Comparison of ENCODE assay signal across 8 mouse cellular contexts in the genomic region with DNA sequence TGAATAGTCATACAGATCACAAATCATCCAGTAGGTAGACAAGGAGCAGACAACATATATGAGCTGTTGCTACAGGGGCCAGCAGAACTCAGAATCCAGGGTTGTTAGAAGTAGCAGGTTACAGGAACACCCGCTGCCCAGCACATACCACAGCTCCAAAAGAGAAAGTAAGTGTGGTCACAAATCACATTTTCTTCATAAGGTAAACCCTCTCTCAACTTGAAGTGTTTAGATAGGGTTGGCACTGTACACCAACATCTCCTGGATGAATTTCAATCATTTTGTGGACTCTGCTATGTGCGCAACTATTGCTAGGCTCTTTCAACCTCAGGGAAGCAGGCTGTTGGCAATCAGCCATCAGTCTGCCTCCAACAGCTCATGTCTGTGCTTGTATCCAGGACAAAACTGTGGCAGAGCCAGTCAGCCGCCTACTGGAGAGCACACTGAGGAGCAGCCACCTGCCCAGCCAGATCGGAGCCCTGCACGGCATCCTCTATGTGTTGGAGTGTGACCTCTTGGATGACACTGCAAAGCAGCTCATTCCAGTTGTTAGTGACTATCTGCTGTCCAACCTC. TPM values are rescaled to one million over a fixed set of nuclear protein-coding genes. Genes with fewer than 3 reads are reported as not detected.
A peak's percentile ranks its signal among the peaks of the same experiment; 100 is the strongest.
DNase-seq lines count a peak whose midpoint lies in the region; ATAC-seq and TF ChIP-seq lines count a peak whose summit lies in the region.

No protein-coding gene starts in this region.

- no peaks in the 10 kb centered on the region for H3K4me1 ChIP-seq in intestine, postnatal 0 days (replicated peaks; ENCODE audit: control insufficient read depth, insufficient read depth, low read length)

- no peak overlapping the region for H3K9ac ChIP-seq in intestine, postnatal 0 days (ENCODE audit: low read depth, low read length)

- peak; percentile 34 for DNase-seq in gastrocnemius, postnatal 10 days
- DNase-seq in gastrocnemius, adult 18-20 months (ENCODE audit: low spot score): no peak
- DNase-seq in right cerebral cortex, postnatal 10 days (ENCODE audit: low spot score in 2 of 2): peak; percentile 78 to 80
- DNase-seq in right cerebral cortex, postnatal 36 days (ENCODE audit: low spot score in 2 of 2): no peak
- DNase-seq in lung, postnatal 4 days: peak; percentile 81 to 92
- DNase-seq in thymus, postnatal 25 days: no peak
- DNase-seq in gastrocnemius, postnatal 25 days: no peak

- peaks cover 78% of the 10 kb centered on the region for H3K36me3 ChIP-seq in intestine, postnatal 0 days (ENCODE audit: control insufficient read depth, insufficient read depth)

- H3K4me2 ChIP-seq in intestine, postnatal 0 days (replicated peaks; ENCODE audit: low read depth): no peak overlapping the region

- 85% methylated on average over 5 of the region's 5 CpGs for WGBS in intestine, postnatal 0 days

- H3K4me3 ChIP-seq in intestine, postnatal 0 days (ENCODE audit: low read depth, low read length): no peak overlapping the region

- H3K9me3 ChIP-seq in intestine, postnatal 0 days (ENCODE audit: control insufficient read depth): no peaks in the 10 kb centered on the region

- no peak overlapping the region for H3K27ac ChIP-seq in intestine, postnatal 0 days (ENCODE audit: low read depth, low read length)

- ATAC-seq in intestine, postnatal 0 days: no peak

- H3K27me3 ChIP-seq in intestine, postnatal 0 days (replicated peaks; ENCODE audit: control insufficient read depth, insufficient read depth, low read length): no peaks in the 10 kb centered on the region

- TF ChIP-seq CTCF in intestine, postnatal 0 days (IDR thresholded peaks at IDR 0.05; ENCODE audit: low read depth): peak; percentile 48

RNA-seq across cellular contexts. Expression of a gene that starts 4.9 kb away (rescaled TPM):
- under 1 TPM; 0.14 to 0.97 TPM for total RNA-seq in gastrocnemius, postnatal 10 days (2021)
- under 1 TPM; 0.34 to 0.50 TPM for total RNA-seq in gastrocnemius, adult 18-20 months (2021)
- 0.29 and 0.51 TPM in 2 replicates for polyA plus RNA-seq in intestine, postnatal 0 days (2015; fragmentation: Nextera tagmentation; extraction: Ambion mirVana)
- under 1 TPM; 0.13 to 0.36 TPM for total RNA-seq in gastrocnemius, postnatal 25 days (2021)

RNA-seq across cellular contexts. Expression of a gene that starts 46.3 kb away (rescaled TPM):
- 10 to 100 TPM; 13.7 to 16.6 TPM for total RNA-seq in gastrocnemius, postnatal 10 days (2021)
- total RNA-seq in gastrocnemius, adult 18-20 months (2021): 1 to 10 TPM; 2.1 to 2.3 TPM
- 4.1 and 4.7 TPM in 2 replicates for polyA plus RNA-seq in intestine, postnatal 0 days (2015; fragmentation: Nextera tagmentation; extraction: Ambion mirVana)
- total RNA-seq in gastrocnemius, postnatal 25 days (2021): 1 to 10 TPM; 3.1 to 3.5 TPM

Comparison
In these comparisons a context has a peak if more than half of its experiments do, and no peak if none do; other contexts are left out.
1. DNase-seq: peak in gastrocnemius, postnatal 10 days (single experiment), right cerebral cortex, postnatal 10 days (2 of 2) and lung, postnatal 4 days (2 of 2); none in gastrocnemius, adult 18-20 months (single experiment), right cerebral cortex, postnatal 36 days (0 of 2), thymus, postnatal 25 days (single experiment) and gastrocnemius, postnatal 25 days (single experiment).